Mouse (Mus musculus): ENCODE measurements around the gene Gcc2.
"Not testable (repeated sequence)": the region's sequence is repeated elsewhere in the genome, so short reads cannot be mapped to it uniquely, and the experiment has no call there.

Gcc2 gene

DNA sequence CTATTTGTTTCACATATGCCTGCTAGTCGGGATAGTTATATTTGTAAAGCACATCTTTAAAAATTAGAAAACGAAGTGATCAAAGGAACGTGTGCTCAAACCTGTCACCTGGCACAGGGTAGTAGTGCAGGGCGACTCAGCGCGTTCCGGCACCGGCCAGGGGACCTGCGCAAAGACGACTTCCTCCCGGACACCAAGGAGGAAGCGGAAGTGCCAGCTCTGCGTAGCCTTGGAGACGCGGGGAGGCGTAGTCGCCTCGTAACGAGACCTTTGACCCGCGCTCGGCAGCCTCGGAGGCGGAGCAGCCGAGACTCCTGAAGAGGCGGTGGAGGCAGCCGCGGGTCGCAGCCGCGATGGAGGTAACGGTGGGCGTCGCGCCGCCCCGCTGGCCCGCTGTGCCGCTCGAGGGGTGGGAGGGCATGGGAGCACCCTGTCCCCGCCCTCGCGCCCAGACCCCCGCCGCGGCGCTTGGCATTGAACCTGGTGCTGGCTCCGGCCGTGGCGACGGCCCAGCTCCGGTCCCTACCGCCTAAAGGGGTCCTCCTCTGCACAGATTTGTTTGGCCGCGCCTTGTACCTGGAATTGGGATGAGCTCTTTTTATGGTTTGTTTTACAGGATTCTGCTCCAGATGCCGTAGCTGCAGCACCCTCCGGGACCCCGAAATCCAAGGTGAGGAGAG is at the start of gene Gcc2:
TSS of gene Gcc2 (plus strand) at position 285 of the 680 bp plus-strand sequence.
- DNase-seq (ENCODE audit: low spot score in 2 of 2) = peak; percentile 88 to 93

GRCm38 (mm10) chr10:58205986-58206385 is 49.3 kb upstream of the Gcc2 start:
- DNase-seq (ENCODE audit: low spot score in 2 of 2) = no peak

DNA sequence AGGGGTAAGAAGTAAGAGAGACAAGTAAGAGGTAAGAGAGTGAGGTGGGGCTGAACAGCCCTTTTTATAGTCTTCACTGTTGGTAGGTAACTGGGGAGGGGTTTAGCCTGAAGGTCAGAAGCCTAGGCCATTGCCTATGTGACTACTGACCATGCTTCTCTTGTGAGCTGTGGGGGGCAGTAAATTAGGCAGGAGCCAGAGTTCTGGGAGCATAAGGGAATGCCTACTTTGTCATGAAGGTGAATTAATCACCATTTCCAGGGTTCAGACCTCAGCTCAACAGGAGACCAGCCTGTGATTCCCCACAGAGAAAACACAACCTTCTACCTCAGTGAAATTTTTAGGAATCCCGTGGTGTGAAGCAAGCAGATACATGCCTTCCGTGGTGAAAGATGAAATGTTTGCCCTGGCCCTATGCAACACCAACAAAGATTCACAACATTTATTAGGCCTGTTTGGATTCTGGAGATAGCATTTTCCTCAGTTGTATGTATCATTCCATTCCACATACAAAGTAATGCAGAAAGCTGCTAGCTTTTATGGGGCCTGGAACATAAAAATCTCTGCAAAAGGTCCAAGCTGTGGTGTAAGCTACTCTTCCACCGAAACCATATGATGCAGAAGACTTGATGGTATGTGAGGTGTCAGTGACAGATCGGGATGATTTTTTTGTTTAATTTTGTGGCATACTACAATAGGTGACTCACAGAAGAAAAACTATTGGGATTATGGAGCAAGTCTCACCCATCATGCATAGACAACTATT is 48.5 kb upstream of the Gcc2 start:
- DNase-seq (ENCODE audit: low spot score in 2 of 2) = no peak

- no peak for DNase-seq (ENCODE audit: low spot score in 2 of 2)
Measured at GRCm38 (mm10) chr10:58209710-58210467, 45.4 kb upstream of the Gcc2 start.

- no peak for DNase-seq (ENCODE audit: low spot score in 2 of 2)
Measured at GRCm38 (mm10) chr10:58210514-58210913, 44.8 kb upstream of the Gcc2 start.

GRCm38 (mm10) chr10:58211213-58211612 is 44.1 kb upstream of the Gcc2 start:
- no peak for DNase-seq (ENCODE audit: low spot score in 2 of 2)

DNA sequence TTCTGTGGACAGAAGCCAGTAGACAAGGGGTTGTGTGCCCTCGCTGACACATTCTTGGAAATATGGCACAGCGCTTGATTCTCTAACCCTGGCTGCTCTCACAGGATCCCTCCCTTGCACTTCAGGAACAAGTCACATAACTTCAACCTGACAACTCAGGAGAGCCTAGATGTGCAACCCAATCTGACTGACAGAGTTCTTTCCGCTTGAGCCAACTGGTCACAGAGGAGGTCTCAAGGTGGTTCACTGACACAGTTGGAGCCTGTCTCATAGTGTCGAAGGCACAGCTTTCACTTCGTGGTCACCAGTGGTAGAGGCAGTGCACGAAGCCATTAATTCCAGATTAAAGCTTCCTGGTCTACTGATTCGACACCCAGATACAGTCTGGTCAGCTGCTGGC is 43.1 kb upstream of the Gcc2 start:
- DNase-seq (ENCODE audit: low spot score in 2 of 2) = no peak

- DNase-seq (ENCODE audit: low spot score in 2 of 2) = no peak
Measured at GRCm38 (mm10) chr10:58214497-58214896, 40.8 kb upstream of the Gcc2 start.

DNA sequence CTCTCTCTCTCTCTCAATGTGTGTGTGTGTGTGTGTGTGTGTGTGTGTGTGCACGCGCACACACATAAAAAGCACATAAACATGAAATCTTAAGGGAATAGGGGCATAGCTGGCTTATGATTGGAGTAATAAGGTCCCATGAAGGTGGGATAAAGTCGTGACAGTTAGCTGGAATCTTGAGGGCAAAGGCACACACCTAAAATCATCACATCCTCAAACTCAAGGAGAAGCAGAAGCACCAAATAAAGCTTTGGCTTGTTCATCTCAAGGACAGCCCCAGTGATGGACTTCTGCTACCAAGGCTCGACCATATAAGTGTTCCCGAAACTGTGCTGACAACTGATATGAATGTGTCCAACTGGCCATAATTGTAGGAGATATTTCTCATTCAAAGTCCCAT is 40.4 kb upstream of the Gcc2 start:
- no peak for DNase-seq (ENCODE audit: low spot score in 2 of 2)

DNA sequence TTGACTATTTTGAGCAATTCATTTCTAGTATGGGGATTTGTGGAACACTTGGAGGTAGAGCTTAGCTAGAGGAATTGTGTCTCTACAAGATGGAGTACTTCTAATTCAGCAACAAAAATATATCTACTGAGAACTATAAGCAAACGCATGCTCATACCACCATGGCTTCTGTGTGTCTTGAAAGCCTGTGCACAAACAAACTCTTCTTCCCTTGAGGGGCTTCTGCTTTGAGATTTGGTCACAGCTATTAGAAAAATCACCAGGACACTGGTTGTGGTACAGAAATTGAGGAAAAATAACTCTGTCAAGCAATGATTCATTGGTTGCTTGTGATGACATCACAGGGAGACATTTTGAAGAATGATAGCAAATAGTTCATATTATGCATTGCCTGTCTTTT is 39.9 kb upstream of the Gcc2 start:
- no peak for DNase-seq (ENCODE audit: low spot score in 2 of 2)

GRCm38 (mm10) chr10:58217366-58217765 is 37.9 kb upstream of the Gcc2 start:
- no peak for DNase-seq (ENCODE audit: low spot score in 2 of 2)

DNA sequence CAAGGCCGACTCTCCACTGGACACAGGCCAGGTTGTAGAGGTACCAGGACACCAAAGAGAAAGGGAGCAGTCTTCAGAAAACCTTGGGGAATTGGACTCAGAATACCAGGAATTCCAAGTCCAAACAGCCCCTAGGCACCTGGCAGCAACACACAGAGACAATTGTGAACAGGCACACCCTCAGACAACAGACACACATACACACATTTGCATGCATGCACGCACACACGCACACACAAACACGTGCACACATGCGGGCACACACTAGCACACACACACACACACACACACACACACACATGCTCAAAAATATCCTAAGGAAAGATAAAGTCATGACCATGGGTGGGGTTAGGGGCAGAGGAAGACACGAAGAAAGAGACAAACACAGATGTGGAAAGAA is 34.6 kb upstream of the Gcc2 start:
- DNase-seq (ENCODE audit: low spot score in 2 of 2) = no peak

- DNase-seq (ENCODE audit: low spot score in 2 of 2) = not testable (repeated sequence)
Measured at GRCm38 (mm10) chr10:58221571-58221970, 33.7 kb upstream of the Gcc2 start.

DNA sequence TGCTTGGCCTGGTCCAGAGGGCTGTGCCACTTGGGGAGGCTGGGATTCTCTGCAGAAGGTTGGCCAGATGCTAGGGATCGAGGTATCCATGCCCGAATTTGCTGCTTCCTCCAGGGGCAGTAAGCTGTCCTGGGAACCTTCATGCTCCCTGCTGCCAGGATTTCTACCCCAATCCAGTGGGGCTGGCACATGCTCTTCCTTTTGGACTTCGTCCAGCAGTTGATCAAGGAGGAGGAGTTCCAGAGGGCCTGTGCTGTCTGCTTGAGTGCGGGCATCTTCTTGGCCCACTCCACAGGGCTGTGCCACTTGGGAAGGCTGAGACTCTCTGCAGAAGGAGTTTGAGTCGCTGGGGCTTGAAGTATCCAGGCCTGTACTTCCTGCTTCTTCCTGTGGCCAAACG is 32.1 kb upstream of the Gcc2 start:
- not testable (repeated sequence) for DNase-seq (ENCODE audit: low spot score in 2 of 2)

DNA sequence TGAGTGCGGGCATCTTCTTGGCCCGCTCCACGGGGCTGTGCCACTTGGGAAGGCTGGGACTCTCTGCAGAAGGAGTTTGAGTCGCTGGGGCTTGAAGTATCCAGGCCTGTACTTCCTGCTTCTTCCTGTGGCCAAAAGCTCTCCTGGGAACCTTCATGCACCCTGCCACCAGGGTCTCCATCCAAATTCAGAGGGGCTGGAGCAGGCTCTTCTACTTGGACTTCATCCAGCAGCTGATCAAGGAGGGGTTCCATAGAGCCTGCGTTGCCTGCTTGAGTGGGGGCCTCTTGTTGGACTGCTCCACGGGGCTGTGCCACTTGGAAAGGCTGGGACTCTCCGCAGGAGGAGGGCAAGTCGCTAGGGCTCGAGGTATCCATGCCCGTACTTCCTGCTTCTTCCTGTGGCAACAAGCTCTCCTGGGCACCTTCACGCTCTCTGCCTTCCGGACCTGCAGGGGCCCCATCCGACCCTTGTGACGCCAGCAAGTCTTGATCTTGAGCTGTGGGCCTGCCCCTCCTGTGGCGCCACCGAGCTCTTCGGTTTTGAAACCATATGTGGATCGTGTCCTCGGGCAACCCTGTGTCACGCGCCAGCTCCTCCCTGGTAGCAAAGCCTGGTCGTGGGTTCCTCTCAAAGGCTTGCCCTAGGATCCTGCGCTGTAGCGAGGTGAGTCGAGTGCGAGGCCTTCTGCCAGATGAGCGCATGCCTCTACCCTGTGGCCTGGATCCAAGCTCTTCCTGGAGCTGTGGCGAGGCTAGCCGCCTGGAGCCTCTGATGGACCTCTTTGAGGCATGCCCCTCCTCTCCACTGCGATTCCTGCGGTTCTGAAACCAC is 31.1 kb upstream of the Gcc2 start:
- peak; percentile 64 to 73 for DNase-seq (ENCODE audit: low spot score in 2 of 2)

GRCm38 (mm10) chr10:58224827-58225785 is 30.2 kb upstream of the Gcc2 start, which contains the start of gene AW822073:
TSS of gene AW822073 (minus strand) at chr10:58224930.
- not testable (repeated sequence) for DNase-seq (ENCODE audit: low spot score in 2 of 2)

DNA sequence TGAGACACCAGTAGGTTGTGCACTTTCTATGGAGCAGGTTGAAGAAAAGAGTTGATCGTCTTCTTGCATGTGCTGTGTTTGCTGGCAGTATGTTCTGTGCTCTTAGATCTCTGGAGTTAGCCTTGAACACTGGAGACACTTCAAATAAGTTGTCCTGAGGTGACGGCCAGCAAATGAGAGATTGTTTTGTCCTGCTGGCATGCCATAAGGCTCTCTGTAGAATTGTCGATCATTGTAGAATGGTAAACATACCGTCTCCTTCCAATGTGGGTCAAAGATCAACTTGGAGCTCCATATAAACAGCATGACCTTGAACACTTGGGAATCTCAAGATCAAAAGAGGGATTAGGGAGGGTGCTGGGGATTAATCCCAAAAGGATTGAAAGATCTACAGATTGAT is 28.9 kb upstream of the Gcc2 start:
- not testable (repeated sequence) for DNase-seq (ENCODE audit: low spot score in 2 of 2)

GRCm38 (mm10) chr10:58227798-58228197 is 27.5 kb upstream of the Gcc2 start:
- not testable (repeated sequence) for DNase-seq (ENCODE audit: low spot score in 2 of 2)

DNA sequence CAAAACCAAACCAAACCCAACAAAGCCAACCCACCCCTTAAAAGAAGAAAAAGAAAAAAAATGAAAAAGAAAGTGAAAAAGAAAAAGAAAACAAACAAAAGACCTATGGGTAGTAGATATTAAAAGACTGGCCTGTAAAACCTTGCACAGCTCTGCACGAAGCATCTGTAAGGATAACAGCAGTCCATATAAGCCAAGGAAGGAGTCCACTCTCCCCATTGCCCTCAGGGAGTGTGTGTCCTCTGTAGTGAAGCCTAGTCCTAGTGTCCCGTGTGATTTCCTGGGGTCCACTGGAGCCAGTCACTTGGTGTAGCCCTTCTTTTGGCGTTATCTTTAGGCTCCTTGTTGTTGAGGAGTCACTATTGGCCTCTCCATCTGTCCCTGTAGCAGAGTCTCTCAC is 25.3 kb upstream of the Gcc2 start:
- not testable (repeated sequence) for DNase-seq (ENCODE audit: low spot score in 2 of 2)

GRCm38 (mm10) chr10:58231088-58231487 is 24.2 kb upstream of the Gcc2 start:
- DNase-seq (ENCODE audit: low spot score in 2 of 2) = not testable (repeated sequence)

All from frontal cortex, postnatal 10 days (tissue).